Mouse (Mus musculus): ENCODE data around the gene Selenos.

DNA sequence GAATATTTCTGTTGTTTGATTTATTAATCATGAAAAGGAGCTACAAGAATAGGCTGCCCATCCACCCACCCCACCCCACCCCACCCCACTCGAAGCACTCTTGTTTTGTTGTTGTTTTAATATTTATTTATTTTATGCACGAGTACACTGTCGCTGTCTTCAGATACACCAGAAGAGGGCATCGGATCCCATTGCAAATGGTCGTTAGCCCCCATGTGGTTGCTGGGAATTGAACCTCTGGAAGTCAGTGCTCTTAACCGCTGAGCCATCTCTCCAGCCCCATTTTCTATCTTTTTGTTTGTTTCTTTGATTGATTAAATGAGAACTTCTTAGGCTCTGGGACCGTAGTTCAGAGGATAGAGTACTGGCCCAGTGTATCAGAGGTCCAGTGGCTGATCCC lies 28.5 kb downstream of the Selenos start:
- TF ChIP-seq GATA1 (IDR thresholded peaks at IDR 0.05; ENCODE audit: low read length): no peak
- TF ChIP-seq TAL1 (IDR thresholded peaks at IDR 0.05; ENCODE audit: low read length): no peak
